Mouse (Mus musculus): ENCODE data around the gene Pramef6.
"Not testable (repeated sequence)": the region's sequence is repeated elsewhere in the genome, so short reads cannot be mapped to it uniquely, and the experiment has no call there.

Pramef6 gene

GRCm38 (mm10) chr4:143900280-143900679, at the start of gene Pramef6:
TSS of gene Pramef6 (minus strand) at chr4:143900380.
- not testable (repeated sequence) for DNase-seq

GRCm38 (mm10) chr4:143894406-143894805, 5.8 kb downstream of the Pramef6 start:
- DNase-seq = not testable (repeated sequence)

- DNase-seq = not testable (repeated sequence)
Measured at GRCm38 (mm10) chr4:143882371-143882770, 17.8 kb downstream of the Pramef6 start.

GRCm38 (mm10) chr4:143846197-143846596, 54.0 kb downstream of the Pramef6 start, which contains the start of gene Gm13103:
TSS of gene Gm13103 (plus strand) at chr4:143846497.
- not testable (repeated sequence) for DNase-seq
